Mouse (Mus musculus): Measurements from ENCODE around the gene Zc4h2.

Gene Zc4h2

DNA sequence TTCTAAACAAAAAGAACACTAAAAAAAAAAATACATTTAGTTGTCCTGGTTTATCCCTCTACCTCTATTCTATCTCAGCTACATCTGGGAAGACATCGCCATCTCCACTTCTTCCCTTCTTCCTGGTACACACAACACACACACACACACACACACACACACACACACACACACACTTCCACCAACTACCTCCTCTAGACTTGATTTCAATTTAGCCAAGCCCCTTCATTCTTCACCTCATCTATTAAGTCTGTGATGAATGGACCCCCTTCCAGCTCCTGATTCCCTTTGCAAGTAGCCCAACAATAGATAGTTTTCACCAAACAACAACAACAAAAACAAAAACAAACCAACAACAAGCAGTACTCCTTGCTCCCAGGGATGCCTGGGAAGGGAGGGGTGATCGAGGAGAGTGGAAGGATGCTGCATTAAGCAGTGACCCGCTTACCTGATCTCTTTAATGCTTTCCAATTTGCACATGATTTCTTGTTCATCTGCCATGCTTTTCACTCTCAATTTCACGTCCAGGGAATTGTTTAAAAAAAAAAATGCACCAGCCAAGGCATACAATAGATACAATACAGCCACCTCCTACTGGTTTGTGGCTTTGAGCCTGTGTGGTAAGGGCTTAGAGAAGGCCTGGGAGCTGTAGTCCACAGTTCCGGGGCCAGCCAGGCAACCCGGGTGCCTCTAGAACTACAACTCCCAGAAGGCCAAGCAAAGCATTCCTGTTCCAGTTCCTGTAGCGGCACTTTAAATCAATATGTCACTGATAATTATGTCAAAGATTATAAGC lies at the start of gene Zc4h2:
Gene Zc4h2, minus strand, starts transcription at position 706 of the 796 bp plus-strand sequence.
- peak; percentile 91 for DNase-seq

DNA sequence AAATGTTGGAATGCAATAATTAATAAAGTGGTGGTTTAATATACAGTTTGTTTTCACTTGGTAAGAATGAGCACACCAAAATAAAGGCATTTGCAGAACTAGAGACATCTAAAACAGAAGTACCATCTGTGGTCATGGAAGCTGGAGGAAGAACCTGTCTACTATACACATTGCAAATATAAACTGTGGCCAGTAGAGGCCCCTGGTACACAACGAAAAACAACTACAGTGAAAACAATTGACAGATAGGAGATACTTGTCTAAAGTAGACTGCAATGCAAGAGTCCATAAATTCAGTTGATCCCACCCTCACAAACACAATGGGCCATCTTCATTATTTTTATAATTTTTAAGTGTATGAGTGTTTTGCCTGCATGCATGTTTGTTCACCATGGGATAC lies 28.8 kb upstream of the Zc4h2 start:
- peak; percentile 33 for DNase-seq

DNA sequence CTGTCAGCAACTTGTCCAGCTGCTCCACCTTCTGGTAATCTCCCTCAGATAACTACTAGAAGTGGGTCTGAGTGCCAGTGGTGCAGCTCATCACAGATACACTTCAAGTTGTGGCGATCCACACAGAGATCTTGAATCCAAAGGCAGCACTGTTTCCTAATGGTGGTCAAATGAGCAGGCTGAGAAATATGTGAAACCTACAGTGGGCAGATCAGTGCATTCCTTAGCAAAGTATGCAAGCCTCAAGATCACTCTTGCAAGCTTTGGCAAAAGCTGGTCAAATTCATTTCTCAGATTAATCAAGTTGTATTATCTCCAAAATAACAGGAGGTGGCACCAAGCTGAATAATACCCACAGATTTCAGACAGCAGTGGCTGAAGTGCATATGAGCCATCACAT lies 23.9 kb upstream of the Zc4h2 start:
- DNase-seq, result no peak

DNA sequence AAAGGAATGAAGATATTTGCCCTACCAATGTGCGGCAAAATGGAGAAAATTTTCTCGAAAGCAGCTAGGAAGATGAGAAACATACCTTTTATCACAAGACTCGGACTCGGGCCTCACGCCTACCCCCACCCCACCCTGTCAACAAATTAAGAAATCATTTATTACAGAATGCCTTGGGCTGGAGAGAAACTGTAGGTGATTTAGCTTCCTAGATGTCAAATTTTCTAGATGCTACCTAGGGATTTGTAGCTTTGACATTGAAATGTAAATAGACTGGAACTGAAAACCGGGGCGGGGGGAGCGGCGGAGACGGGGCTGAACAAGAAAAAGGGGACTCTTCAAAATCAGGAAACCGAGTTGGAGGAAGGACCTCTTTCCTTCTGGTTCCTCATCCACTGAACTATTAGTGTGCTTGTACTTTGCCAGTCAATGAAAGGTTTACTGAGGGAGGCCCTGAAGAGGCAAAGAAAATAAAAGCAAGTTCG lies 333 bp upstream of the Zc4h2 start:
- no peak for DNase-seq

DNA sequence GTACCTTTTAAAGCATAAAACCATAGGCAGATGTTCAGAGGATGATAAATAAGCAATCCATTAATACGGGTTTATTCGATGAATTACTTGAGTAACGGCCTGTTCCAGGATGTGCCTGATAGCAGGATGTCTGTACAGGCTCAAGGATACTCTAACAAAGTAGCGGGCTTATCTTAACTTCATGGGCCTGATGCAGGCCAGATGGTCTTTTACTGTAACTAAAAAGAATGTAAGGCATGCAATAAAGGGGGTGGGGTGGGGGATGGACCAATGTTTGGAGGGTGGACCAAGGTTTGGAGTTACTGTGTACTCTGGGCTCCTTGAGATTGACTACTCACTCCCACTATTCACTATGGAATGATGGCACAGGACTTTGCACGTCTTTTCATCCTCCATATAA lies 57.7 kb downstream of the Zc4h2 start:
- DNase-seq, result no peak
